Mouse (Mus musculus) megakaryocyte, embryonic 14.5 days (primary cell): ENCODE measurements around the gene Trim2.

Experiments used
- FLI1 ChIP-seq: IDR thresholded peaks from 2 replicates; pipeline ENCODE4 v1.6.1; 2012; ENCODE audit warnings: low read length, inconsistent platforms, mixed read lengths
- GATA1 ChIP-seq: IDR thresholded peaks from 3 replicates; pipeline ENCODE4 v1.6.1; 2012; ENCODE audit warnings: mixed read lengths, low read length, inconsistent platforms, borderline replicate concordance

- TF ChIP-seq FLI1 (no peak), GATA1 (no peak)
Observed at GRCm38 (mm10) chr3:84219720-84220273, 86.9 kb downstream of the Trim2 start.
